Mouse (Mus musculus) adrenal gland (tissue): Measurements from ENCODE around the gene Cacna1f.

ENCODE experiments used
- intact Hi-C: fragments of 180-260 bp; cut with DNase I; formaldehyde crosslinking; loops from one replicate; pipeline ENCODE4 v1.15.1; 2025

Gene Cacna1f

DNA sequence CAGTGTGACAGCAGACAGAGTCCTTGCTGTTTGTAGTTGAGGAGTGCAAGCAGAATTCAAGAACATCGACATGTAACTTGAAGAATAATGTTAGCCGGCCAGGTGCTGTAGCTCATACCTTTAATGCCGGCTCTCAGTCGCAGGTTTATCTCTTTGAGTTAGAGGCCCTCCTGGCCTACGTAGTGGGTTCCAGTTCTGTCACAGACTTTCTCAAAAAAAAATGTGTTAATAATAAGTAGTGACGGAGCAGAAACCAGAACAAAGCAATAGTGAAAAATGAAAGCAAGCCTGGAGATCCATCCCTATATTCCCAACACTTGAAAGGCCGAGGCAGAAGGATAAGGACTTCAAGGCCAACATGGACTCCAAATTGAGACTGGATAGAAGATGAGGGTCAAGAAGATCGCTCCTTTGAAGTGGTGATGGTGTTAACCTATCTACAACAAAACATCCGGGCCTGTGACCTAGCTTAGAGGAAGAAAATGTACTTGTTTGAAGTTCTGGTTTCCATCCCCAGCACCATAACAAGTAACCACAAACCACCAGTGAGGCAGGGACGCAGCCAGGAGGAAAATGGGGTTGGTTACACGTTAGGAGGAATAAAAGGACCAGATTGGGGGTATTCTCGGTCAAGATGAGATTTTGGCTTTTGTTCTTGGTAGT, 11.1 kb downstream of the Cacna1f start:
- intact Hi-C loops: no loop called here

DNA sequence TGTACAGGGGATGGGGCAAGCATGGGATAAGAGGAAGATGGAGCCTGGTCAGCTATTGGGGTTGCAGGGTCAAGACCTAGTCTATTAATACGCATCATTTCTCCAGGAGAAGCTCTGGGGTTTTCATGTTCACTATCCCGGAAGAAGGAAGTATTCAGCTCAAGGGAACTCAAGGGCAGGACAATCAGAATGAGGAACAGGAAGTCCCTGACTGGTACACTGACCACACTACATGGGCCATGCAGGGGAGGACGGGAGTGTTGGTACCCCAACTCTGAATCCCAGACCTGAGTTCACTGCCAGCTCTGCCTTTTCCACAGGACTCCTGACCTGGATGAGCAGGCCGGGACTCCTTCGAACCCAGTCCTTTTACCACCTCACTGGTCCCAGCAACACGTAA, 25.7 kb downstream of the Cacna1f start:
- intact Hi-C loops: no loop called here

DNA sequence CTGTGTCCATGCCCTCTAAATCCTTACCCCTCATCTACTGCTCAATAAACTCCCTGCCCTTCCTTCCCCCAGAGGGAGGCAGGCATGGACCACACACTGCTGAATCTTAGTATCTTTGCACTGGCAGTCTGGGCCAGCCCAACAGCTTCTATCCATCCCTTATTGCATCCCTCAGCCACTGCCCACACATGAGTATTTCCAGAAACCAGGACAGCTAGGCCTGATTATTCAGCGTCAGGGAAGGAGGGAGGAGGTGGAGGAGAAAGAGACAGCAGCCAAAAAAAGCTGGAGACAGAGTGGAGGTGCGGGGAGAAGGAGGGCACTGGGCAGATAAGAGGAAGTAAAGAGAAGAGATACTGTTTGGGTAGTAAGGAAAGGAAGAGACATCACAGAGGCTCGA, 28.2 kb downstream of the Cacna1f start:
- intact Hi-C loops: no loop called here

DNA sequence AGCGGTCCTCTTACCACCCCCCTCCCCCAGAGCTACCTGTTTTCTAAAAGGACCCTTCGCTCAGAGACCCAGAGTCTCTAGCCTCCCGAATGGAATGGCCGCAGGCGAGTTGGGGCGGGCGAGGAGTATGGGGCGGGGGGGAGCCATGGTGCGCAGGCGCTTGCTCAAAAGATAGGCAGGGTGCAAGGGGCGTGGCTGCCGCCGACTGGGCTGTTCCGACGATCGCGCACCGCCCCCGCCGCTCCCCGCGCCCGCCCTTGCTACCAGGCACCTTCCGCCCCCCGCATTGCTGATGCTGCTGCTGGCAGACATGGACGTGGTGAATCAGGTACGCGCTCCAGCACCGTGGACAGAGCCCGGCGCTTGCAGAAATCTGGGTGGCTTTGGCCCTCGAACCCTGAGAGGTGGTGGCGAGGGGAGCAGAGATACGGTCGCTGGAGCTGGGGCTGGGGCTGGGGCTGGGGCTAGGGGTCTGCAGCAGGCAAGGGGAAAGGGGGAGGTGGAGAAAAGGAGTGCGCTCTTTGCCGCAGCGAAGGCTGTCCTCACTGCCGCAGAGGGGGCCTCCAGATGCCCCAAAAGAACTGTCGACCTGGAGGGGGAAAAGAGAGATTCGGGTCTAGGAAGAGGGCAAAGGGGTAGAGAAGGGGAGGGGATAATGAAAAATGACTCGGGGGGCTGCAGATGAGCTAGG, 31.7 kb downstream of the Cacna1f start, which contains the start of gene Syp:
Syp (plus strand) TSS at position 71 of the 691 bp plus-strand sequence.
- intact Hi-C loops: no loop called here

DNA sequence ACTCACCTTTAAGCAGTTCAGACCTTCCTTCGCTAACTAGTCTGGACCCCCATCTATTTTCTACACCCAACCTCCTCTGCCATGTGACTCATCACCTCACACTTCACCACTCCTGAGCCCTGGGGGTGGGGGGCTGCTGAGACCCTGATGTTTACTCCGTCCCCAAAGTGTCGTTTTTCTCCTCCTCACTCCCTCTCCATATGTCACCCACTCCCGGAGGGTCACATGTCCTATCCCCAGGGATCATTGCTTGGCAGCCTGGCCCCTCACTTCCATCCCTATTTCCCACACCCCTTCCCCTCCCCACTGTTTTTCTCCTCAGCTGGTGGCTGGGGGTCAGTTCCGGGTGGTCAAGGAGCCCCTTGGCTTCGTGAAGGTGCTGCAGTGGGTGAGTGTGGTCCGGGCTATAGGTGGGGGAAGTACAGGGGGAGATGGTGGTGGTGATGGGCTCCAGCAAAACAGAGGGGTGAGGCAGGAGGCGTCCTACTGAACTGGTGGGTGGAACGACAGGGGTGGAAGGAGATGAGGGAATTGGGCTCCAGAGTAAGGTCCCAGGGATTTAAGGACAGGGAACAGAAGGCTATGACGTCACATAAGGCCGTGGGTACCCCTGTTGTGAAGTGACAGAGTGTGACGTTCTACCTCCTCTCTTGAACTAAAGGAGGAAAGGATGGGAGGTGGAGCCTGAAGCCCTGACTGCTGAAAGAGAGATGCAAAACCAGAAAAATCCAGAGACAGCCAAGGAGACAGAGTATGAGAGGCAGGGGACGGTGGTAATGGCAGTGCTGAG, 32.8 kb downstream of the Cacna1f start:
- intact Hi-C loops: no loop called here

DNA sequence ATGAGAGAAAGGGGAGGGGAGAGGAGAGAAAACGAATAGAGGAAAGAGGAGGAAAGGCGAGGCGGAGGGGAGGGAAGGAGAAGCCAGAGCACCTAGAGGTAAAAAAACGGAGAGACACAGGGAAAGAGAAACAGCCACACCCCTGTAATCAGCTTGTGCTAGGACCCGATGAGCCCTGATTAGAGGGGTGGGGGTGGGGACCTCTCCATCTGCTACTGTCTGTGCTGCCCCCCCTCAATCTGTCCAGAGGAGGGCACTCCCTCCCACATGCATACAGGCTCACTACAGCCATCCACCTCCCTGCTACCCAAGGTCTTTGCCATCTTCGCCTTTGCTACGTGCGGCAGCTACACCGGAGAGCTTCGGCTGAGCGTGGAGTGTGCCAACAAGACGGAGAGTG, 33.9 kb downstream of the Cacna1f start:
- intact Hi-C loops: no loop called here

DNA sequence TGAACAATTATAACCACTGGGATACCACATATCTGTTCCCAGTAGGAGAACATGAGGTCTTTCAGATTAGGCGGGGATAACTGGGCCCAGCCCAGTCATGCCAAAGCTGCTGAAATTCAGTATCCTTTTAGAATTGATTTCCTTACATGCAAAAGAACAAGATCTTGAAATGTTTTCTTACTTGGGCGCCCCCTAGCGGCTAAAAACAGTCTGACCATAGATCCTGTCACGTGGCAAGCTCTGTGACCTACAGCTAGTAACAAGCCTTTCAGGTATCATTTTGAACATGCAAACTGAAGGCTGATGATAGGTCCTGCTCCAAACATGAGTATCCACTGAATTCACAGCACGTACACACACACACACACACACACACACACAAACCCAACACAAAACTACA, 38.5 kb downstream of the Cacna1f start:
- intact Hi-C loops: loop anchor here (2.0 kb wide), 1 partner anchor 171 kb away; no protein-coding TSS in a partner anchor

DNA sequence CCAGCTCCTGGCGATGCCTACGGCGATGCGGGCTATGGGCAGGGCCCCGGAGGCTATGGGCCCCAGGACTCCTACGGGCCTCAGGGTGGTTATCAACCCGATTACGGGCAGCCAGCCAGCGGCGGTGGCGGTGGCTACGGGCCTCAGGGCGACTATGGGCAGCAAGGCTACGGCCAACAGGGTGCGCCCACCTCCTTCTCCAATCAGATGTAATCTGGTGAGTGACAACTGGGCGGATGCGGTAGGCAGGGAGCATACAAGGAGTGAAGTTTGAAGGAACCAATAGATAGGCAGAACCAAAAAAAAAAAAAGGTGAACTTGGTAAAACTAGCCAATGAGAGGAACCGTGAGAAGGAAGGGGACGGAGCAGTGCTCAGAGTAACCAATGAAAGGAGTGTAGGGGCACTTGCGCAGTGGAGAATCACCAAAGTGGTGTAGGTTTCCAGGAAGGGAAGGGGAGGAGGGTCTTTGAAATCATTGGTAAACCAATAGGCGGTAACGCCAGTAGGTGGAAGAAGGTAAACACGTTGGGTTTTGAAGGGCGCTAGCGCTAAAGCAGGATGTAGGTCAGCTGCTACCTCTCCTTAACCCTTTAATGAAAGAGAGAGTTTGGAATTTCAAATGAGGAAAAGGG, 41.9 kb downstream of the Cacna1f start:
- intact Hi-C loops: no loop called here

DNA sequence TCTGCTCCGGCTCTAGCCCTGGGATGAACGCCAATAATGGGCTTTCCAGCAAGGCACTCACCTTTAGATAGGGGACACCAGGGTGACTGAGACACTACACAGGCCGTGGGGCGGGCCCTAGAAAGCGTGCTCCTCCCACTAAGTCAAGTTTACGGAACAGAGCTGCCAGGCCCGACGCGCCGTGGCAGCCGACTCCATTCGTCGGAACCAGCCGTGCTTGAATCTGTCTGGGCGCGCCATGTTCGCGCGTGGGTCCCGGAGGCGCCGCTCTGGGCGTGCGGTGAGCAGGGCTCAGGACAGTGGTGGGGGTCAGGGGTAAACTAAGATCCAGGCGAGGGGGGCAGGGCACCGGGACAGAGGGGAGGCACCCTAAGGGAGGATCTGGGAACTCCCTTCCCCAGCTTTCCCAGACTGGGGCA, 50.3 kb downstream of the Cacna1f start, which contains the start of gene Prickle3:
Prickle3 (plus strand) TSS at position 40 of the 419 bp plus-strand sequence.
- intact Hi-C loops: no loop called here

DNA sequence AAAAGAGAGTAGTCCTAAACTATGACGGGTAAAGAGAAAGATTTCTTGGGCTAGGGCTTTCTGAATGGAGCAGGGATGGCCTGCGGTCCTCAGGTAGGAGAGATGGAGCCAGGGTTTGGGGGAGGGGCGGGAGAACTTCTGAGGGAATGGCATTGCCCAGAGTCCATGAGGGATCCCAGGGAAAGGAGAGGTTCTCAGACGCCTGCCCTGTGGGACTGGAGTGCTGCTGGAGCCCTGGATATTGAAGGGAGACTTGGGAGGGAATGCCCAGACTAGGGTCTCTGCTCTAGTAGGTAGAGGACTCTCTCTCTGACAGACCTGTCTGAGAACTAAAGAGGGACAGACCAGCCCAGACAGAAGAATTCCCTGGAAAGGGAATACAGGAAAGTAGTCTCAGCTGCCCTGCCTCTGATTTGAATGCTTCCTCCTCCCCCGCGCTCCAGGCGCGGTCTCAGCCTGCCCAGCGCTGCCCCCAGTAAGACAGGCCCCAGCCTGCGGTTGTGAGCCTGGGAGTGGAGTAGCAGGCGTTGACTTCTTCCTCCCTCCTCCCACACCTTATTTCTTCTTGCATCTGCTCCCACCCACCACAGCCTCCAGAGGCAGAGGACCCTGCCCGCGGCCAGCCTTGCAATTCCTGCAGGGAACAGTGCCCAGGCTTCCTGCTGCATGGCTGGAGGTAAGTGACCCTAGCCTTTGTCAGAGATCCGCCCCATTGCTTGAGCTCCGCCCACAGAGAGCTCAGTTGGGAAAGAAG, 51.3 kb downstream of the Cacna1f start:
- intact Hi-C loops: no loop called here

DNA sequence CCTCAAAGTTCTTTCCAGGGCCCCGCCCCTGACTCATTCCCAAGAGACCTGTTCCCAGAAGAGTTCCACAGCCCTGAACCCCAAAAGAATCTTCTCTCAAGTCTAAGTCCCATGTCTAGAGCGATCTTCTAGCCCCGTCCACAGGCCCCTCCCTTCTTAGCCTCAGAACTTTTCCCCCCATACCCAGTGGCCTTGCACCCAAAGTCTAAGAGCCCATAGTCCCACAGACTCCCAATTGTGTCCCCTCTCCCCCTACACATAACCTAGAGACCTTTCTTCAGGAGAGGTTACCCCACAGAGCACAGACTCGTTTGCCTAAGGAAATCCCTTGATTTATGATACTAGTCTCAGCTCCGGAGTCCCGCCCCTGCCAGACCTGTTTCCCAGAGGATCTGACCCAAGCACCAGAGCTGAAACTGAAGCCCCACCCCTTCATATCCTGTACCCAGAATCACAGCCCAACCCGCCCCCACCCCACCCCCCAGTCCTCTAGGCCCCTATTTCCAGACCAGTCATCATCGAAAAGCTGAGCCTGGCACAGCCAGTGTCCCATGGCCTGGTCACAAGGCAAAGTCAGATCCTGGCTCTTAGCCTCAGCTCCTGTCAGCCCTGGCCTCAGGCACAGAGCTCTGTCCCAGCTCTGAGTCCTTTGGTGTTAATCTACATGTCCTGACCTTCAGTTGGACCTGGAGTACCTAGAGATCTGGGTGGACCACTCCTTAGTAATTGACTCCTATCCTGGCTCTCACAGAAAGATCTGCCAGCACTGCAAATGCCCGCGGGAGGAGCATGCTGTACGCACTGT, 52.1 kb downstream of the Cacna1f start:
- intact Hi-C loops: no loop called here

DNA sequence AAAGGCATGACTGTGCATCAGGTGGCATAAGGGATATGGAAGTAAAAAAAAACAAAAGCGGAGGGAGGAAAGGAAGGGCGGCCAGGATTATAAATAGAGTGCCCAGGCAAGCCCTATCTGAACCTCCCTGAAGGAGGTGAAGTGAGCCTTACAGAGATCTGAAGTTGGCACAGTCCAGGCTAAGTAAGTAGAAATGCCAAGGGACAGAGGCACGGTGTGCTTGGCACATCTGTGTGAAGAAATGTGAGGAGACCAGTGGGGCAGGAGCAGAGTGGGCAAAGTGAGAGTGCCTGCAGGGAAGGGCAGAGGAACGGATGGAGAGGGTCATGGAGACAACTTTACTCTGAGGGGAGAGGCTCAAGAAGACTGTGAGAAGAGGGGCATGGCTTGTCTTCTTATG, 54.2 kb downstream of the Cacna1f start:
- intact Hi-C loops: no loop called here

DNA sequence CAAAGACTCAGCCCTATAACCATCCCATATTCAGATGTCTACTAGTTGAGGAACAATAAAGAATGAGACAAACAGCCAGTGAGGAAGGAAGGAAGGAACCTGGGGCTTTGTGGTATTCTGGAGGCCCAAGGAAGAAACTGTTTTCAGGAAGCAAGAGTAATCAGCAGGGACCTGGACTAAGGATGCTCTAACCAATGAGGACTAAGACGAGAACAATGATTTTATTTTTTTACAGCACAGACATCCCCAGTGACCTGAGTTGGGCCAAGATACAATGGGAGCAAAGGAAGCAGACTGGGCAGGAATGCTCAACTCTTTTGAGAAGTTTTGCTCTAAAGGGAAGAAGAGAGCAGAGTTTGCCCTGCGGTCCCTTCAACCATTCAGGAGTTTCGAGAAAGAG, 56.1 kb downstream of the Cacna1f start:
- intact Hi-C loops: no loop called here

DNA sequence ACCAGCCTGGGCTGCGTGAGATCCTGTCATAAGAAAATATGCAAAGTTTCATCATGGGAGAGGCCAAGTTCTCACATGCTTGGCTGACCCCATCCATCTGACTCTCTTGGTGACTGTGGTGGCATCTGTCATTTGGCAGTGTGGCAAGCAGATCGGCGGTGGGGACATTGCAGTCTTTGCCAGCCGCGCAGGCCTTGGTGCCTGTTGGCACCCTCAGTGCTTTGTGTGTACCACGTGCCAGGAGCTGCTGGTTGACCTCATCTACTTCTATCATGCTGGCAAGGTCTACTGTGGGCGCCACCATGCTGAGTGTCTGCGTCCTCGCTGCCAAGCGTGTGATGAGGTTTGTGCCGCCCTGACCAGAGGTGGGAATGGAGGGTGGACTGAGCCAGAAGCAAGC, 57.9 kb downstream of the Cacna1f start:
- intact Hi-C loops: no loop called here

DNA sequence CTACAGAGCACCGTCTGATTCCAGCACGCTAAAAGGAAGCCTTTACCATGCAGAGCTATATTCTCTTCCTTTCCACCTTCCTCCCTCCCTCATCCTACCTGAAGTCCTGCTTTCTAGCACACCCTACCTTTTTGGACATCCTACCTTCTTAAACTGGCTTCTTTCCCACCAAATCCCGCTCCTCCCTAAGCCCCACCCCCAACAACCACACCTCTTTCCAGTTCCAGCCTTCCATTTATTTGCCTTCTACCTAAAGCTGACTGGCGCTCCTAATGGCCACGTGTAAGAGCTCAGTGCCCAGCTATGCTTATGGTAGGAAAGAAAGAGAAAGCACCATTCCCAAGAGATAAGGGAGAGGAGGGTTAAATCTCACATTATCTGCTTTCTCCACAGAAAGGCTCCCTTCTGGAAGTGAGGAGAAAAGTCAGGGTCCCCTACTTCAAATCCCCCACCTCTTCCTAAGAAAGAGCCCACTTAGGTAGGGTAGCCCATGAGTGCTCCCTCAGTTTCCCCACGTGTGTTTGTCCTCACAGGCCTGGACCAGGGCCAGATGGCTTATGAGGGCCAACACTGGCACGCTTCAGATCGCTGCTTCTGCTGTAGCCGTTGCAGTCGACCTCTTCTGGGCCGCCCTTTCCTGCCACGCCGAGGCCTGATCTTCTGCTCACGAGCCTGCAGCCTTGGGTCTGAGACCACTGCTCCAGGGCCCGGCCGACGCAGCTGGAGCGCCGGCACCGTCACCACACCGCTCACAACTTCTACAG, 59.0 kb downstream of the Cacna1f start:
- intact Hi-C loops: no loop called here

DNA sequence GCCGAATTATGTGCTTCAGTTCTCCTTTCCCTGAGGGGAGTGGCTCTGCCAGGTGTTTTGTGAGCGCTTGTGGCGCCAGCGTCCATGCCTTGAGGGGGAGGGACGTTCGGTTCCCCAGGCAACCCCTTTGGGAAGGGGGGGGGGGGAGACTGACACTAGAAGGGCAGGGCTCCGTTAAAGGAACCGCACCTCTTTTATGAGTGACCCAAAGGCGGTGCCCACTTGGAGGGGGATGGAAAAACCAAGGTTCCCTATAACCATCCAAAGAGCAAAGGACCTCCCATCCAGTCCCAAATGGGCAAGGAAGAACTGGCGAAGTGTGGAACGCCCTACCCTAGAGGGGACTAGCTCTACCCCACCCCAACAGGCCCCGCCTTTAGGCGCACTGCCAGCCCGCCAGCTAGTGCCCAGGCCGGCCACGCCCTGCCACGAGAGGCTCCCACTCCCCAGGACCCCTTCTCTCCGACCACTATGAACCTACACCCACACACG, 63.6 kb downstream of the Cacna1f start:
- intact Hi-C loops: loop anchor here (10.0 kb wide), 1 partner anchor 246 kb away; no protein-coding TSS in a partner anchor

DNA sequence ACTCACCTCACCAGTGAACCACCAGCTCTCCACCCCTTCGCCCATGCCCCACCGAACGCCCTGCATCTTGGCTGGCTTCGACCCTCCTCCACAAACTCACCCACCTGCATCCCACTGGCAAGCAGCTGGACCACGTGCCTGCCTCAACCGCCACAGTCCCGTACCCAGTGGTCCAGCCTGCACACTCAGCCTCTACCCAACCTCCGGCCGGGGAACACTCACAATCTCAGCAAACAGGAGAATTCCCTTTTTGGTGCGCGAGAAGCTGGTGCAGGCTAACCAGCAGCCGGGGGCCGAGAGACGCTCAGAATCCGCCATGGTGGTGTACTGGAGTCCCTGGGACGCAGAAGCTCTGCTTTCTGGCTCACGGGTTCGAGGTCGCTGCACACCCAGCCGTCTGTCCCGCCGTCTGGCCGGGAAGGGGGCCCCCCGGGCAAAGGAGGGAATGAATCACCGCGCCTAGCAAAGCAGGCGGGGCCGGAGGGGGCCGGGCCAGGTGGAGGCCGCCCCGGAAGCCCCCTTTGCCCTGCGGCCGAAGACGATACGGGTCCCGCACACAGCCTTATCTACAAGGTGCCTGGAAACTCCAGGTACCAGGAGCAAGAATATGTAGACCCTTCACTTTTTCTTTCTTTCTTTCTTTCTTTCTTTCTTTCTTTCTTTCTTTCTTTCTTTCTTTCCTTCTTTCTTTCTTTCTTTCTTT, 64.2 kb downstream of the Cacna1f start, which contains the start of gene Plp2:
Plp2 (minus strand) TSS at position 470 of the 703 bp plus-strand sequence.
- intact Hi-C loops: loop anchor here (10.0 kb wide), 1 partner anchor 246 kb away; no protein-coding TSS in a partner anchor

DNA sequence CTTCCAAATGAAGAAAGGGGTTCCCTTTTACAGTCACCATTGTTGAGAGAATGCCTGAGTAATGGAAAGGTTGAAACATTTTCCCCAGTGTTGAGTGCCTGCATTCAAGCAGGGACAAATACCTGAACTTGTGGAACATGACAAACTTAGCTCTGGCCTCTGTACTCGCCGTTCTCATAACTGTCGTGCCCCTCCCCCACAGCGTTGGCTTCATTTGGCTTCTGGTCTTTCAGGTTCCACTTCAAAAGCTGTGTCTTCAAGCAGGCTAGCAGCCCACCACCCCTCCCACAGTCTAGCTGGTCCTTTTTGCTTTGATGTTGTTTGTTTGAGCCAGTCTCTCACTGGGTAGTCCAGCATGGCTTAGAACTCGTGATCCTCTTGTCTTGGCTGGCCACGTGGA, 65.9 kb downstream of the Cacna1f start:
- intact Hi-C loops: loop anchor here (10.0 kb wide), 1 partner anchor 248 kb away; no protein-coding TSS in a partner anchor
